Mouse (Mus musculus) C2C12 (cell line): Measurements from ENCODE around the gene Tcn2. TPM values are rescaled to one million over a fixed set of nuclear protein-coding genes. Genes with fewer than 3 reads are reported as not detected.

Experiments
- H3K27me3 ChIP-seq: one replicate; pipeline ENCODE4 v1.6.1; 2011; ENCODE audit not compliant: control insufficient read depth, insufficient read depth, insufficient read length
- H3K36me3 ChIP-seq: one replicate; pipeline ENCODE4 v1.6.1; 2011; ENCODE audit not compliant: control insufficient read depth, insufficient read depth
- H3K4me3 ChIP-seq: one replicate; pipeline ENCODE4 v1.5.1; 2011; ENCODE audit warnings: mild to moderate bottlenecking, control low read depth; ENCODE audit not compliant: poor library complexity, insufficient read depth, severe bottlenecking
- H3K79me2 ChIP-seq: one replicate; pipeline ENCODE4 v1.6.1; 2011; ENCODE audit not compliant: control insufficient read depth, insufficient read depth
- H3K79me3 ChIP-seq: one replicate; pipeline ENCODE4 v1.6.1; 2011; ENCODE audit warnings: low read depth, control low read depth
- H3ac ChIP-seq: one replicate; pipeline ENCODE3; 2011; ENCODE audit warnings: low read depth; ENCODE audit not compliant: control insufficient read depth, insufficient read length
- CEBPB ChIP-seq: IDR thresholded peaks from one replicate; pipeline ENCODE4 v1.6.1; 2011; ENCODE audit warnings: low read depth, mild to moderate bottlenecking, control low read depth, moderate library complexity
- CTCF ChIP-seq: IDR thresholded peaks from one replicate; pipeline ENCODE4 v1.5.1; 2011; ENCODE audit not compliant: control insufficient read depth, insufficient read depth, insufficient read length
- FOSL1 ChIP-seq: IDR thresholded peaks from one replicate; pipeline ENCODE4 v1.8.0; 2011; ENCODE audit warnings: mild to moderate bottlenecking, low read length; ENCODE audit not compliant: poor library complexity, insufficient read depth, severe bottlenecking
- MAX ChIP-seq: IDR thresholded peaks from one replicate; pipeline ENCODE4 v1.6.1; 2011; ENCODE audit warnings: mild to moderate bottlenecking, control low read depth
- MYOD1 ChIP-seq: IDR thresholded peaks from one replicate; pipeline ENCODE4 v1.6.1; 2011; ENCODE audit warnings: low read depth; ENCODE audit not compliant: control insufficient read depth, insufficient read length
- MYOG ChIP-seq: IDR thresholded peaks from one replicate; pipeline ENCODE4 v1.6.1; 2011; ENCODE audit not compliant: control insufficient read depth, insufficient read length; ENCODE audit errors: extremely low read depth
- USF1 ChIP-seq: IDR thresholded peaks from one replicate; pipeline ENCODE4 v1.6.1; 2011; ENCODE audit warnings: low read depth, mild to moderate bottlenecking, control low read depth, moderate library complexity
- polyA plus RNA-seq: library from polyadenylated mRNA; unstranded; fragments of >200 nt; fragmentation: generic; extraction: Trizol; gene quantifications from one replicate; pipeline ENCODE4 v1.2.1, GENCODE M21; 2012; ENCODE audit warnings: missing spikeins

Gene Tcn2
- polyA plus RNA-seq, 1 experiment, result 3.4 TPM

DNA sequence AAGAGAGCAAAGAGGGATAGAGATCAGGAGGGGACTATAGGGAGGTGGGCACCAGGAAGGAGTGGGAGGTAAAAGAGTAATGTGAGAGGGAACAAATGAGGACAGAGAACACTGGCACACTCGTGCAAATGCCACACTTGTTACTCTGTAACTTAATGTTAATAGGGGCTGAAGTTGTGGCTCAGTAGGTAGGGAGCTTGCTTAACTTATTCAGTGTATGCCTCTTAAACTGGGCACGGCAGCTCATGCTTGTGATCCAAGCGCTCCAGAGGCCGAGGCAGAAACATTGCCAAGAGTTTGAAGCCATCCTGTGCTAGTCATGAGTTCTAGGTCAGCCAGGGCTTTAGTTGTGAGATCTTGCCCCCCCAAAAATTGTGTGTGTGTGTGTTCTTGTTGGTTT, 3.2 kb upstream of the Tcn2 start:
- Histone ChIP-seq H3K79me3 (no peaks in the 10 kb centered on the region), H3K36me3 (no peaks in the 10 kb centered on the region), H3ac (no peak overlapping the region), H3K27me3 (peaks cover 48% of the 10 kb centered on the region), H3K4me3 (no peak overlapping the region), H3K79me2 (no peaks in the 10 kb centered on the region)
- TF ChIP-seq MYOD1 (no peak), CEBPB (no peak), FOSL1 (no peak), CTCF (no peak), USF1 (no peak), MYOG (no peak), MAX (no peak)

DNA sequence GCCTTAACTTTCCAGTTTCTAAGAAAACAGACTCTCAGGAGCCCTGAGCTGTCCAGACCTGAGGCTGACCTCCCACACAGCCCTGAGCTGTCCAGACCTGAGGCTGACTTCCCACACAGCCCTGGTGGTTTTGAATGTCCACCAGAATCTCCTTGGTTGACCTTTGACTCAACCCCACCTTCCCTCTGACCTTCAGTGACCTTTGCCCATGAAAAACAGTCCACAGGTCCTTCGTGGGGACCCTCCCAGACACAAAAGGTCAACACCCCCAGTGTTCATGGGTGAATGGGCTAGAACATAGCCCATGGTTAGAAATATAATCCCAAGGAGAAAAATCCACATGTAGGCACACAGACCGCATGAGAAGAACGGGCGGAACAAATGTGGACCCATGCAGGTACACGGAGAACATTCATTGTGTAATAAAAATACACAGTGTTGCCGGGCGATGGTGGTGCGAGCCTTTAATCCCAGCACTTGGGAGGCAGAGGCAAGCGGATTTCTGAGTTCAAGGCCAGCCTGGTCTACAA, 1.9 kb upstream of the Tcn2 start:
- no peak overlapping the region for H3ac ChIP-seq
- no peak for TF ChIP-seq FOSL1
- no peak for TF ChIP-seq MYOG
- no peak for TF ChIP-seq MAX
- no peak for TF ChIP-seq MYOD1
- no peak for TF ChIP-seq USF1
- TF ChIP-seq CEBPB, result no peak
- TF ChIP-seq CTCF, result no peak
- H3K79me2 ChIP-seq, result no peaks in the 10 kb centered on the region
- H3K79me3 ChIP-seq, result no peaks in the 10 kb centered on the region
- peaks cover 57% of the 10 kb centered on the region for H3K27me3 ChIP-seq
- H3K4me3 ChIP-seq, result no peak overlapping the region
- H3K36me3 ChIP-seq, result no peaks in the 10 kb centered on the region

DNA sequence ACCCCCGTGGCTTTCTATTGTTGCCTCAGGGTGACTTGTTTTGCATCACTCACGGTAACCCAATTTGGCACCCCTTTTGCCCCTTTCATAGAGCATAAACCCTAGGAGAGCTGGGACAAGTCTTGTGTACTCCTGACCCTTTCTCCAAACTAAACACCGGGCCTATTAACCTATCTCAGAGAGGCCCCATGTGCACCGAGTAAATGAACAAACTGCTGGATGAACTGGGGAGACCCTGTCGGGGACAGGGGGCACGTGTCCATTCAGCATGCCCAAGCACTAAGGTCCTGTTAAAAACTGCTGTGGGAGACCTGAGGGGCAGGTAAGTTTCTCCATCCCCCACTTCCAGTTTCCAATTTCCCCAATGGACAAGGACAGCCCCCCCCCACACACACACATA, 1.0 kb downstream of the Tcn2 start:
- Histone ChIP-seq H3K4me3 (no peak overlapping the region), H3K79me2 (no peaks in the 10 kb centered on the region), H3K36me3 (no peaks in the 10 kb centered on the region), H3K27me3 (peaks cover 61% of the 10 kb centered on the region), H3K79me3 (no peaks in the 10 kb centered on the region), H3ac (no peak overlapping the region)
- TF ChIP-seq FOSL1, result no peak
- no peak for TF ChIP-seq MYOG
- TF ChIP-seq MAX, result no peak
- TF ChIP-seq USF1, result no peak
- no peak for TF ChIP-seq CTCF
- no peak for TF ChIP-seq CEBPB
- TF ChIP-seq MYOD1, result no peak

DNA sequence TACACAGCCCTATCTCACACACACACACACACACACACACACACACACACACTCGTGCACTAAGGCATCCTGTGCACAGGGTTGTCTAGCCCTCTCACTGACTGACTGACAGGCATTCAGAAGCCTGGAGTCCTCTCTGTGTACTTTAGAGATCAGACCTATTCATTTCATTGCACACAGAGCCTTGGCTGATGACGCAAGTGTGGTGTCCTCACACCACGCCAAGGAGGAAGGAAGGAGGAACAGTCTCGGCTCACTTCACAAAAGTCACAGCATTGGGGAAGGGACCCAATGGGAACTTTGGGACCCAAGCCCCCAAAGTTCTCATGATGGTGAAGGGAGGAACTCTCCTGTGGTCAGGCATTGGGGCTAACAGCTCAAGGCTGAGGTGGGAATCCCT, 1.9 kb downstream of the Tcn2 start:
- Histone ChIP-seq H3K4me3 (no peak overlapping the region), H3K79me3 (no peaks in the 10 kb centered on the region), H3K27me3 (peaks cover 54% of the 10 kb centered on the region), H3K36me3 (no peaks in the 10 kb centered on the region), H3K79me2 (no peaks in the 10 kb centered on the region), H3ac (no peak overlapping the region)
- TF ChIP-seq MYOG (no peak), CTCF (no peak), CEBPB (no peak), MYOD1 (no peak), MAX (no peak), USF1 (no peak), FOSL1 (no peak)

DNA sequence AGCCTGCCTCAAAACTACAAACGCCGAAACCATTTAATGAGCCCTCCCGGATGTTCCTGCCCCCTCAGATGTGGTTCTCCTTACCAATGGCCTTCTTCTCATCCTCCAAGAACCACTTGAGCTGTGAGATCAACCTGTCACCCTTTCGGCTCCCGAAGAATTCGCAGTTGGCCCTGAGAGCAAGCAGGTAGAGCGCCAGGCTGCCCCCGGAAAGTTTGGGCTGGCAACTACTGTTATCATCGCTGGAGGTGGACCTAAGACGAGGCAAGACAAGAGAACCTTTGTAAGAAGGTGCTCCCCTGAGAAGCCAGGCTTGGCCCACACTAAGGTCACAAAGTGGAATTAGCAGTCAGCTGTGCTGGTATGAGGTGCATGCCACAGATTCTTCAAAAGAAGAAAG, 6.0 kb downstream of the Tcn2 start:
- no peaks in the 10 kb centered on the region for H3K36me3 ChIP-seq
- no peak overlapping the region for H3K4me3 ChIP-seq
- H3K79me3 ChIP-seq, result no peaks in the 10 kb centered on the region
- no peak overlapping the region for H3ac ChIP-seq
- no peaks in the 10 kb centered on the region for H3K79me2 ChIP-seq
- TF ChIP-seq USF1 (no peak), CTCF (no peak), MYOD1 (no peak), MAX (no peak)
- peaks cover 44% of the 10 kb centered on the region for H3K27me3 ChIP-seq

DNA sequence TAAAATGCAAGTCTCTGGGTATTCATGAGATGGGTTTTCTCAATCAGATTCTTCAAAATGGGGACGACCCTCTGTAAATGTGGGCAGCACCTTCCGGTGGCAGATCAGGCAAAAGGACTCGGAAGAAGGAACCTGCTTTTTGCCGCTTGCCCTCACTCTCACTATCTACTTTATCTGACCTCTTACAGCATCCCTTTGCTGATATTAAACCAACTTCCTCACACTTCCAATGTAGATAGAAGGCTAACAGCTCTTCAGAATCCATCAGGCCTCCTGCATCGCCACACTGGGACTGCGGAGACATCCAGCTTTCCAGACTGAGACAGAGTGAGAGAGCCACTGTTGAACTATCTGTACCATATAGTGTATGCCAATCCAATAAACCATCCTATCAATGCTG, 9.2 kb downstream of the Tcn2 start:
- no peaks in the 10 kb centered on the region for H3K36me3 ChIP-seq
- no peak overlapping the region for H3ac ChIP-seq
- no peak overlapping the region for H3K4me3 ChIP-seq
- peaks cover 18% of the 10 kb centered on the region for H3K27me3 ChIP-seq
- no peaks in the 10 kb centered on the region for H3K79me2 ChIP-seq
- no peak for TF ChIP-seq MYOD1
- no peaks in the 10 kb centered on the region for H3K79me3 ChIP-seq
